Mouse (Mus musculus) heart, embryonic 14.5 days (tissue): ENCODE measurements around the gene Mecom. TPM values are rescaled to one million over a fixed set of nuclear protein-coding genes. Genes with fewer than 3 reads are reported as not detected.

Source experiments
- ATAC-seq: fragments of 200-750 bp; cut with Nextera tagmentation; 2 replicates; pipeline ENCODE4 v1.8.0; 2017; ENCODE audit warnings: low read depth, moderate TSS enrichment; ENCODE audit not compliant: insufficient number of reproducible peaks, insufficient read depth, low FRiP score
- H3K27ac ChIP-seq, 2 experiments: fragments of 200-500 bp in 1 of 2; fragments of 300-500 bp in 1 of 2; sonication (generic) in 1 of 2; replicated peaks in 1 of 2; 2 replicates each; pipeline ENCODE4 v1.5.1; 2012 to 2014; ENCODE audit warnings: low read depth in 2 of 2, low read length in 2 of 2, control low read depth in 1 of 2, mild to moderate bottlenecking in 1 of 2, mixed read lengths in 1 of 2; ENCODE audit not compliant: control insufficient read depth in 1 of 2, insufficient read depth in 1 of 2
- H3K27me3 ChIP-seq: fragments of 300-500 bp; sonication (generic); 2 replicates; pipeline ENCODE4 v1.6.1; 2014; ENCODE audit warnings: mild to moderate bottlenecking, low read length, control low read depth; ENCODE audit not compliant: control insufficient read depth, insufficient read depth
- H3K36me3 ChIP-seq: fragments of 300-500 bp; sonication (generic); 2 replicates; pipeline ENCODE4 v1.6.1; 2014; ENCODE audit warnings: mild to moderate bottlenecking, control low read depth, low read length, mixed read lengths; ENCODE audit not compliant: control insufficient read depth, insufficient read depth
- H3K4me1 ChIP-seq, 2 experiments: fragments of 200-500 bp in 1 of 2; fragments of 300-500 bp in 1 of 2; sonication (generic) in 1 of 2; 2 replicates each; pipeline ENCODE4 v1.6.1; 2012 to 2014; ENCODE audit warnings: low read length in 2 of 2, control low read depth in 1 of 2, mixed read lengths in 1 of 2; ENCODE audit not compliant: control insufficient read depth in 2 of 2, insufficient read depth in 2 of 2
- H3K4me2 ChIP-seq: fragments of 300-500 bp; sonication (generic); 2 replicates; pipeline ENCODE4 v1.6.1; 2014; ENCODE audit warnings: mild to moderate bottlenecking, low read length
- H3K4me3 ChIP-seq, 2 experiments: fragments of 200-500 bp in 1 of 2; fragments of 300-500 bp in 1 of 2; sonication (generic) in 1 of 2; 2 replicates each; pipeline ENCODE4 v1.5.1; 2012 to 2014; ENCODE audit warnings: low read length in 2 of 2, mild to moderate bottlenecking in 2 of 2, control low read depth in 1 of 2, low read depth in 1 of 2, moderate library complexity in 1 of 2; ENCODE audit not compliant: control insufficient read depth in 1 of 2, insufficient read depth in 1 of 2
- H3K9ac ChIP-seq: fragments of 300-500 bp; sonication (generic); 2 replicates; pipeline ENCODE4 v1.6.1; 2014; ENCODE audit warnings: mild to moderate bottlenecking, low read length
- H3K9me3 ChIP-seq: fragments of 300-500 bp; sonication (generic); 2 replicates; pipeline ENCODE4 v1.6.1; 2016; ENCODE audit warnings: low read length, control low read depth; ENCODE audit not compliant: control insufficient read depth
- WGBS: fragments of 180-500 bp; shearing (Covaris S2); extraction: QIAGEN DNeasy Blood & Tissue Kit; methylation state at CpG from one replicate; pipeline ENCODE4 v1.1.7; 2014; 5-methylcytosine and 5-hydroxymethylcytosine counted together
- polyA plus RNA-seq: library from polyadenylated mRNA; unstranded; fragments of >200 nt; fragmentation: Nextera tagmentation; extraction: Ambion mirVana; gene quantifications from 2 replicates; pipeline ENCODE4 v1.2.1, GENCODE M21; 2014

The Mecom gene
- polyA plus RNA-seq, 1 experiment from 2014 or later, result 23.0 TPM

- 48% methylated on average over 7 of the region's 7 CpGs for WGBS
Measured at GRCm38 (mm10) chr3:30504561-30504960, 43.2 kb downstream of the Mecom start.

GRCm38 (mm10) chr3:30503821-30504220 lies 44.0 kb downstream of the Mecom start:
- no peak overlapping the region for H3K9ac ChIP-seq
- no peak overlapping the region for H3K4me3 ChIP-seq
- H3K27me3 ChIP-seq, result peaks cover 18% of the 10 kb centered on the region
- no peak for ATAC-seq
- H3K36me3 ChIP-seq, result no peaks in the 10 kb centered on the region
- no peaks in the 10 kb centered on the region for H3K9me3 ChIP-seq
- H3K27ac ChIP-seq, result peak overlapping the region in 1 of 2 experiments; percentile 38; a peak in 1 of 4 replicates
- no peak overlapping the region for H3K4me2 ChIP-seq
- H3K4me1 ChIP-seq, result peaks cover 11 to 18% of the 10 kb centered on the region in 2 experiments

More at GRCm38 (mm10) chr3:30504561-30504960, 43.2 kb downstream of the Mecom start:
- no peaks in the 10 kb centered on the region for H3K9me3 ChIP-seq
- H3K36me3 ChIP-seq, result no peaks in the 10 kb centered on the region
- no peak overlapping the region; the same call in 1 of the 2 replicates for H3K4me2 ChIP-seq
- H3K27ac ChIP-seq, result peak overlapping the region in 1 of 2 experiments; percentile 44; a peak in 2 of 4 replicates
- H3K4me3 ChIP-seq, result no peak overlapping the region
- peaks cover 11 to 18% of the 10 kb centered on the region in 2 experiments for H3K4me1 ChIP-seq
- ATAC-seq, result no peak
- H3K9ac ChIP-seq, result no peak overlapping the region
- peaks cover 18% of the 10 kb centered on the region for H3K27me3 ChIP-seq

GRCm38 (mm10) chr3:30498202-30498828 lies 49.5 kb downstream of the Mecom start:
- Histone ChIP-seq H3K9me3 (peaks cover 3% of the 10 kb centered on the region), H3K4me3 (no peak overlapping the region), H3K4me2 (no peak overlapping the region; the same call in 1 of the 2 replicates), H3K36me3 (no peaks in the 10 kb centered on the region), H3K4me1 (peaks cover 0 to 2% of the 10 kb centered on the region in 2 experiments; a peak in 1 of 4 replicates), H3K27me3 (no peaks in the 10 kb centered on the region), H3K9ac (no peak overlapping the region), H3K27ac (no peak overlapping the region)
- 28% methylated on average over 9 of the region's 9 CpGs for WGBS
- no peak for ATAC-seq

GRCm38 (mm10) chr3:30494371-30494770 lies 53.4 kb downstream of the Mecom start:
- H3K27ac ChIP-seq, result no peak overlapping the region
- H3K4me2 ChIP-seq, result no peak overlapping the region
- peaks cover 0 to 2% of the 10 kb centered on the region in 2 experiments; a peak in 1 of 4 replicates for H3K4me1 ChIP-seq
- ATAC-seq, result no peak
- H3K9me3 ChIP-seq, result peaks cover 8% of the 10 kb centered on the region
- H3K36me3 ChIP-seq, result no peaks in the 10 kb centered on the region
- H3K27me3 ChIP-seq, result no peaks in the 10 kb centered on the region
- 75% methylated on average over 2 of the region's 2 CpGs for WGBS
- no peak overlapping the region for H3K9ac ChIP-seq
- no peak overlapping the region for H3K4me3 ChIP-seq

- H3K4me1 ChIP-seq, result no peaks in the 10 kb centered on the region
- no peaks in the 10 kb centered on the region for H3K27me3 ChIP-seq
- H3K9ac ChIP-seq, result no peak overlapping the region
- ATAC-seq, result no peak
- H3K9me3 ChIP-seq, result peaks cover 8% of the 10 kb centered on the region
- no peaks in the 10 kb centered on the region for H3K36me3 ChIP-seq
- H3K4me2 ChIP-seq, result no peak overlapping the region
- no peak overlapping the region for H3K4me3 ChIP-seq
- no peak overlapping the region for H3K27ac ChIP-seq
- 43% methylated on average over 4 of the region's 4 CpGs for WGBS
Measured at GRCm38 (mm10) chr3:30488808-30489207, 59.0 kb downstream of the Mecom start.

- Histone ChIP-seq H3K36me3 (no peaks in the 10 kb centered on the region), H3K4me2 (no peak overlapping the region), H3K27me3 (no peaks in the 10 kb centered on the region), H3K4me1 (no peaks in the 10 kb centered on the region), H3K4me3 (no peak overlapping the region), H3K9ac (no peak overlapping the region), H3K27ac (no peak overlapping the region), H3K9me3 (no peaks in the 10 kb centered on the region)
- 81% methylated on average over 4 of the region's 4 CpGs for WGBS
- no peak for ATAC-seq
Measured at GRCm38 (mm10) chr3:30486422-30486821, 61.4 kb downstream of the Mecom start.

- H3K4me3 ChIP-seq, result no peak overlapping the region
- 62% methylated on average over 5 of the region's 5 CpGs for WGBS
- no peak overlapping the region for H3K27ac ChIP-seq
- no peak overlapping the region for H3K4me2 ChIP-seq
- no peaks in the 10 kb centered on the region for H3K27me3 ChIP-seq
- no peaks in the 10 kb centered on the region for H3K9me3 ChIP-seq
- no peak for ATAC-seq
- H3K9ac ChIP-seq, result no peak overlapping the region
- H3K4me1 ChIP-seq, result peaks cover 0 to 6% of the 10 kb centered on the region in 2 experiments; a peak in 2 of 4 replicates
- no peaks in the 10 kb centered on the region for H3K36me3 ChIP-seq
Measured at GRCm38 (mm10) chr3:30483006-30483684, 64.7 kb downstream of the Mecom start.
